Mouse (Mus musculus): ENCODE data around the gene Palld. TPM values are rescaled to one million over a fixed set of nuclear protein-coding genes. Genes with fewer than 3 reads are reported as not detected.

The Palld gene
- polyA plus RNA-seq, 2 experiments from 2014 or later, result 0.24 to 0.33 TPM

- no peak for ATAC-seq
Measured at GRCm38 (mm10) chr8:61773595-61774088, 128.8 kb downstream of the Palld start.

- no peak for ATAC-seq
Measured at GRCm38 (mm10) chr8:61771328-61771727, 131.2 kb downstream of the Palld start.

- ATAC-seq, result no peak
Measured at GRCm38 (mm10) chr8:61769340-61769879, 133.1 kb downstream of the Palld start.

GRCm38 (mm10) chr8:61760190-61760578 is 142.3 kb downstream of the Palld start:
- ATAC-seq, result no peak

GRCm38 (mm10) chr8:61759327-61760189 is 142.9 kb downstream of the Palld start:
- ATAC-seq, result no peak

- ATAC-seq, result no peak
Measured at GRCm38 (mm10) chr8:61758686-61759326, 143.7 kb downstream of the Palld start.

- ATAC-seq, result no peak
Measured at GRCm38 (mm10) chr8:61756971-61757965, 145.2 kb downstream of the Palld start.

- ATAC-seq, result no peak
Measured at GRCm38 (mm10) chr8:61755186-61755585, 147.3 kb downstream of the Palld start.

- ATAC-seq, result no peak
Measured at GRCm38 (mm10) chr8:61747070-61747469, 155.4 kb downstream of the Palld start.

- no peak for ATAC-seq
Measured at GRCm38 (mm10) chr8:61745181-61745980, 157.1 kb downstream of the Palld start.

- no peak for ATAC-seq
Measured at GRCm38 (mm10) chr8:61743764-61744562, 158.5 kb downstream of the Palld start.

GRCm38 (mm10) chr8:61737465-61737864 is 165.0 kb downstream of the Palld start:
- ATAC-seq, result no peak

- no peak for ATAC-seq
Measured at GRCm38 (mm10) chr8:61736739-61737243, 165.7 kb downstream of the Palld start.

GRCm38 (mm10) chr8:61736117-61736516 is 166.4 kb downstream of the Palld start:
- no peak for ATAC-seq

- ATAC-seq, result no peak
Measured at GRCm38 (mm10) chr8:61734164-61734563, 168.3 kb downstream of the Palld start.

GRCm38 (mm10) chr8:61732184-61732583 is 170.3 kb downstream of the Palld start:
- ATAC-seq, result no peak

GRCm38 (mm10) chr8:61731306-61732088 is 171.0 kb downstream of the Palld start:
- no peak for ATAC-seq

GRCm38 (mm10) chr8:61730669-61731068 is 171.8 kb downstream of the Palld start:
- no peak for ATAC-seq

- no peak for ATAC-seq
Measured at GRCm38 (mm10) chr8:61725306-61726017, 177.0 kb downstream of the Palld start.
